Mouse (Mus musculus): Measurements from ENCODE around the gene Ankrd23. TPM values are rescaled to one million over a fixed set of nuclear protein-coding genes. Genes with fewer than 3 reads are reported as not detected.

The Ankrd23 gene
- polyA plus RNA-seq, 1 experiment from 2014 or later = 19.0 TPM

GRCm38 (mm10) chr1:36526903-36527302 is 9.8 kb downstream of the Ankrd23 start:
- Histone ChIP-seq H3K27me3 (no peaks in the 10 kb centered on the region), H3K27ac (no peak overlapping the region), H3K4me1 (replicated peaks) (peaks cover 25% of the 10 kb centered on the region), H3K4me3 (replicated peaks) (no peak overlapping the region), H3K9me3 (no peaks in the 10 kb centered on the region), H3K36me3 (peaks cover 48% of the 10 kb centered on the region), H3K9ac (replicated peaks) (no peak overlapping the region), H3K4me2 (replicated peaks) (no peak overlapping the region)
- no peak for ATAC-seq
- WGBS = 94% methylated on average over 10 of the region's 10 CpGs

- Histone ChIP-seq H3K27ac (no peak overlapping the region), H3K9ac (replicated peaks) (no peak overlapping the region), H3K4me3 (replicated peaks) (no peak overlapping the region), H3K36me3 (peaks cover 59% of the 10 kb centered on the region), H3K27me3 (no peaks in the 10 kb centered on the region), H3K4me1 (replicated peaks) (peaks cover 25% of the 10 kb centered on the region), H3K4me2 (replicated peaks) (no peak overlapping the region), H3K9me3 (no peaks in the 10 kb centered on the region)
- no peak for ATAC-seq
- 91% methylated on average over 12 of the region's 12 CpGs for WGBS
These were observed 10.9 kb downstream of the Ankrd23 start for GRCm38 (mm10) chr1:36525774-36526173.

- Histone ChIP-seq H3K4me2 (replicated peaks) (no peak overlapping the region), H3K36me3 (peaks cover 74% of the 10 kb centered on the region), H3K9ac (replicated peaks) (no peak overlapping the region), H3K4me3 (replicated peaks) (no peak overlapping the region), H3K27me3 (no peaks in the 10 kb centered on the region), H3K27ac (no peak overlapping the region), H3K9me3 (no peaks in the 10 kb centered on the region), H3K4me1 (replicated peaks) (peaks cover 22% of the 10 kb centered on the region)
- no peak for ATAC-seq
- WGBS = 90% methylated on average over 5 of the region's 5 CpGs
These were observed 12.6 kb downstream of the Ankrd23 start for GRCm38 (mm10) chr1:36524058-36524457.

- H3K27ac ChIP-seq = peak overlapping the region; percentile 59
- H3K27me3 ChIP-seq = no peaks in the 10 kb centered on the region
- WGBS = 65% methylated on average over 9 of the region's 9 CpGs
- peaks cover 20% of the 10 kb centered on the region for H3K4me1 ChIP-seq (replicated peaks)
- peak; percentile 77 for ATAC-seq
- H3K36me3 ChIP-seq = peaks cover 80% of the 10 kb centered on the region
- H3K9me3 ChIP-seq = no peaks in the 10 kb centered on the region
- H3K4me3 ChIP-seq (replicated peaks) = no peak overlapping the region
- H3K9ac ChIP-seq (replicated peaks) = no peak overlapping the region; the same call in 1 of the 2 replicates
- no peak overlapping the region for H3K4me2 ChIP-seq (replicated peaks)
These were observed 13.2 kb downstream of the Ankrd23 start for GRCm38 (mm10) chr1:36523332-36524013.

- H3K36me3 ChIP-seq = peaks cover 82% of the 10 kb centered on the region
- WGBS = 98% methylated on average over 7 of the region's 7 CpGs
- H3K4me2 ChIP-seq (replicated peaks) = no peak overlapping the region
- H3K27ac ChIP-seq = no peak overlapping the region
- peaks cover 11% of the 10 kb centered on the region for H3K4me1 ChIP-seq (replicated peaks)
- H3K27me3 ChIP-seq = no peaks in the 10 kb centered on the region
- no peaks in the 10 kb centered on the region for H3K9me3 ChIP-seq
- H3K4me3 ChIP-seq (replicated peaks) = no peak overlapping the region
- ATAC-seq = no peak
- H3K9ac ChIP-seq (replicated peaks) = no peak overlapping the region
These were observed 14.5 kb downstream of the Ankrd23 start for GRCm38 (mm10) chr1:36522210-36522609.

- H3K9me3 ChIP-seq = no peaks in the 10 kb centered on the region
- 86% methylated on average over 11 of the region's 11 CpGs for WGBS
- H3K9ac ChIP-seq (replicated peaks) = no peak overlapping the region
- H3K27ac ChIP-seq = no peak overlapping the region
- no peaks in the 10 kb centered on the region for H3K27me3 ChIP-seq
- H3K4me2 ChIP-seq (replicated peaks) = no peak overlapping the region
- H3K4me3 ChIP-seq (replicated peaks) = no peak overlapping the region
- H3K36me3 ChIP-seq = peaks cover 73% of the 10 kb centered on the region
- ATAC-seq = no peak
- peaks cover 24% of the 10 kb centered on the region for H3K4me1 ChIP-seq (replicated peaks)
These were observed 17.1 kb downstream of the Ankrd23 start for GRCm38 (mm10) chr1:36519626-36520025.

- H3K4me1 ChIP-seq (replicated peaks) = peaks cover 37% of the 10 kb centered on the region
- no peak for ATAC-seq
These were observed 18.4 kb downstream of the Ankrd23 start for GRCm38 (mm10) chr1:36518259-36518658.

GRCm38 (mm10) chr1:36513718-36514117 is 23.0 kb downstream of the Ankrd23 start:
- H3K27me3 ChIP-seq = no peaks in the 10 kb centered on the region
- no peak overlapping the region; the same call in 1 of the 2 replicates for H3K27ac ChIP-seq
- peak overlapping the region; percentile 97 for H3K4me2 ChIP-seq (replicated peaks)
- H3K9me3 ChIP-seq = no peaks in the 10 kb centered on the region
- H3K9ac ChIP-seq (replicated peaks) = peak overlapping the region; percentile 86
- 39% methylated on average over 2 of the region's 2 CpGs for WGBS
- peak overlapping the region; percentile 95 for H3K4me3 ChIP-seq (replicated peaks)
- no peak for ATAC-seq
- peaks cover 16% of the 10 kb centered on the region for H3K36me3 ChIP-seq
- H3K4me1 ChIP-seq (replicated peaks) = peaks cover 35% of the 10 kb centered on the region

More at GRCm38 (mm10) chr1:36518259-36518658, 18.4 kb downstream of the Ankrd23 start:
- Histone ChIP-seq H3K27ac (no peak overlapping the region), H3K9me3 (no peaks in the 10 kb centered on the region), H3K4me3 (replicated peaks) (no peak overlapping the region), H3K27me3 (no peaks in the 10 kb centered on the region), H3K9ac (replicated peaks) (no peak overlapping the region), H3K36me3 (peaks cover 60% of the 10 kb centered on the region), H3K4me2 (replicated peaks) (no peak overlapping the region)
- 94% methylated on average over 3 of the region's 3 CpGs for WGBS

GRCm38 (mm10) chr1:36513310-36513709 is 23.4 kb downstream of the Ankrd23 start:
- ATAC-seq = no peak
- Histone ChIP-seq H3K36me3 (peaks cover 12% of the 10 kb centered on the region; the same call in 1 of the 2 replicates), H3K4me2 (replicated peaks) (peak overlapping the region; percentile 97), H3K9me3 (no peaks in the 10 kb centered on the region), H3K9ac (replicated peaks) (peak overlapping the region; percentile 86), H3K27me3 (no peaks in the 10 kb centered on the region), H3K27ac (peak overlapping the region; percentile 99; the same call in 1 of the 2 replicates), H3K4me3 (replicated peaks) (peak overlapping the region; percentile 95), H3K4me1 (replicated peaks) (peaks cover 35% of the 10 kb centered on the region)
- 0% methylated on average over 1 of the region's 1 CpGs for WGBS

- Histone ChIP-seq H3K4me1 (replicated peaks) (peaks cover 35% of the 10 kb centered on the region), H3K4me2 (replicated peaks) (peak overlapping the region; percentile 97), H3K27me3 (no peaks in the 10 kb centered on the region), H3K4me3 (replicated peaks) (peak overlapping the region; percentile 95), H3K9ac (replicated peaks) (peak overlapping the region; percentile 86), H3K9me3 (no peaks in the 10 kb centered on the region), H3K27ac (peak overlapping the region; percentile 99), H3K36me3 (peaks cover 12% of the 10 kb centered on the region; the same call in 1 of the 2 replicates)
- under 1% methylated on average over 16 of the region's 16 CpGs for WGBS
- no peak for ATAC-seq
These were observed 23.8 kb downstream of the Ankrd23 start for GRCm38 (mm10) chr1:36512966-36513280.

- H3K4me1 ChIP-seq (replicated peaks) = peaks cover 35% of the 10 kb centered on the region
- peaks cover 17% of the 10 kb centered on the region; the same call in 1 of the 2 replicates for H3K36me3 ChIP-seq
- H3K27ac ChIP-seq = peak overlapping the region; percentile 99
- no peaks in the 10 kb centered on the region for H3K27me3 ChIP-seq
- no peaks in the 10 kb centered on the region for H3K9me3 ChIP-seq
- peak overlapping the region; percentile 95 for H3K4me3 ChIP-seq (replicated peaks)
- under 1% methylated on average over 53 of the region's 126 CpGs for WGBS
- peak overlapping the region; percentile 97 for H3K4me2 ChIP-seq (replicated peaks)
- peak; percentile 72 for ATAC-seq
- H3K9ac ChIP-seq (replicated peaks) = peak overlapping the region; percentile 86
These were observed 24.4 kb downstream of the Ankrd23 start for GRCm38 (mm10) chr1:36512089-36512965.
